Mouse (Mus musculus) neural tube, embryonic 14.5 days (tissue): ENCODE measurements around the gene Spag7. TPM values are rescaled to one million over a fixed set of nuclear protein-coding genes. Genes with fewer than 3 reads are reported as not detected.

Experiments
- microRNA-seq: library from miRNA; unstranded; fragments of <30 nt; microRNA quantifications from one replicate; pipeline ENCODE4, GENCODE M21; 2016
- polyA plus RNA-seq: library from polyadenylated mRNA; unstranded; fragments of >200 nt; fragmentation: Nextera tagmentation; extraction: Ambion mirVana; gene quantifications from 2 replicates; pipeline ENCODE4 v1.2.1, GENCODE M21; 2014

Gene Spag7
- polyA plus RNA-seq, 1 experiment from 2014 or later: 151 TPM

Small RNA genes within 50 kb of the gene (microRNA-seq; reads per million reads assigned to microRNA genes)
- not detected for gene Mir6925

Other genes with a start within 250 kb of the Spag7 start
- 44.1 and 54.5 TPM in 2 replicates for gene Arrb2, start 236.8 kb downstream of the Spag7 start, polyA plus RNA-seq
- gene Med11, start 217.5 kb downstream of the Spag7 start, polyA plus RNA-seq: 41.4 and 46.6 TPM in 2 replicates
- gene Zmynd15, start 210.0 kb downstream of the Spag7 start, polyA plus RNA-seq: 0.31 and 1.5 TPM in 2 replicates
- gene Cxcl16, start 209.4 kb downstream of the Spag7 start, polyA plus RNA-seq: 1.2 and 14.6 TPM in 2 replicates
- gene Tm4sf5, start 164.2 kb downstream of the Spag7 start, polyA plus RNA-seq: 1.8 and 3.7 TPM in 2 replicates
- not detected in 2 replicates for gene Vmo1, start 154.8 kb downstream of the Spag7 start, polyA plus RNA-seq
- 0.27 TPM in 1 of 2 replicates, not detected in the other for gene Gltpd2, start 150.2 kb downstream of the Spag7 start, polyA plus RNA-seq
- 743 and 801 TPM in 2 replicates for gene Psmb6, start 144.0 kb downstream of the Spag7 start, polyA plus RNA-seq
- gene Gm40193, start 136.5 kb downstream of the Spag7 start, polyA plus RNA-seq: not detected in 2 replicates
- gene Pld2, start 129.4 kb downstream of the Spag7 start, polyA plus RNA-seq: 13.7 and 16.6 TPM in 2 replicates
- 20.2 and 22.0 TPM in 2 replicates for gene Mink1, start 106.5 kb downstream of the Spag7 start, polyA plus RNA-seq
- gene 4930544D05Rik, start 53.6 kb downstream of the Spag7 start, polyA plus RNA-seq: not detected in 2 replicates
- 0.22 TPM in 1 of 2 replicates, not detected in the other for gene Chrne, start 50.2 kb downstream of the Spag7 start, polyA plus RNA-seq
- gene Gp1ba, start 30.3 kb downstream of the Spag7 start, polyA plus RNA-seq: 0.27 and 0.31 TPM in 2 replicates
- 98.6 and 110 TPM in 2 replicates for gene Rnf167, start 22.2 kb downstream of the Spag7 start, polyA plus RNA-seq
- 156 and 172 TPM in 2 replicates for gene Slc25a11, start 21.9 kb downstream of the Spag7 start, polyA plus RNA-seq
- gene Pfn1, start 14.8 kb downstream of the Spag7 start, polyA plus RNA-seq: 578 and 686 TPM in 2 replicates
- 8.3 and 10.1 TPM in 2 replicates for gene Eno3, start 12.2 kb downstream of the Spag7 start, polyA plus RNA-seq
- 24.9 and 29.0 TPM in 2 replicates for gene Camta2, start 18.7 kb upstream of the Spag7 start, polyA plus RNA-seq
- gene Inca1, start 30.7 kb upstream of the Spag7 start, polyA plus RNA-seq: 1.4 and 1.5 TPM in 2 replicates
- 3.1 and 3.2 TPM in 2 replicates for gene Kif1c, start 31.1 kb upstream of the Spag7 start, polyA plus RNA-seq
- 16.3 and 19.8 TPM in 2 replicates for gene Zfp3, start 94.8 kb upstream of the Spag7 start, polyA plus RNA-seq
- not detected in 2 replicates for gene Scimp, start 143.2 kb upstream of the Spag7 start, polyA plus RNA-seq
- gene Rabep1, start 175.4 kb upstream of the Spag7 start, polyA plus RNA-seq: 80.7 and 80.9 TPM in 2 replicates